Mouse (Mus musculus) common myeloid progenitor, adult 5-6 weeks (primary cell): ENCODE data around the gene Klk5. TPM values are rescaled to one million over a fixed set of nuclear protein-coding genes. Genes with fewer than 3 reads are reported as not detected.

Experiments
- ATAC-seq: replicated peaks from 2 replicates; pipeline ENCODE4 v1.8.0; 2016; ENCODE audit warnings: low read depth, mild to moderate bottlenecking, moderate TSS enrichment, inconsistent platforms; ENCODE audit not compliant: poor library complexity, severe bottlenecking
- total RNA-seq: library from RNA; stranded (forward); fragments of 200-1000, 187-1606 nt; gene quantifications from 2 replicates; pipeline ENCODE4 v1.2.3, GENCODE M21; 2017

The Klk5 gene
- total RNA-seq, result not detected in 2 replicates

GRCm38 (mm10) chr7:43841701-43842100 is at the start of gene Klk5:
Gene Klk5, plus strand, starts transcription at chr7:43841971.
- ATAC-seq, result no peak

- no peak for ATAC-seq
These were observed 45.4 kb upstream of the Klk5 start for GRCm38 (mm10) chr7:43796355-43796754.

GRCm38 (mm10) chr7:43797333-43797769 is 44.4 kb upstream of the Klk5 start, which contains the start of gene Klk8:
Gene Klk8, plus strand, starts transcription at chr7:43797577.
- peak; percentile 55 for ATAC-seq

GRCm38 (mm10) chr7:43797844-43798462 is 43.8 kb upstream of the Klk5 start:
- peak; percentile 81 for ATAC-seq

- no peak for ATAC-seq
These were observed 41.9 kb upstream of the Klk5 start for GRCm38 (mm10) chr7:43799876-43800275.

- ATAC-seq, result no peak
These were observed 30.8 kb upstream of the Klk5 start, which contains the start of gene Klk7 for GRCm38 (mm10) chr7:43810994-43811393. Gene Klk7, plus strand, starts transcription at chr7:43811294.

GRCm38 (mm10) chr7:43815211-43815610 is 26.6 kb upstream of the Klk5 start:
- ATAC-seq, result no peak

GRCm38 (mm10) chr7:43816746-43817145 is 25.0 kb upstream of the Klk5 start:
- ATAC-seq, result no peak

GRCm38 (mm10) chr7:43821581-43821980 is 20.2 kb upstream of the Klk5 start:
- no peak for ATAC-seq

- no peak for ATAC-seq
These were observed 17.6 kb upstream of the Klk5 start, which contains the start of gene Klk6 for GRCm38 (mm10) chr7:43824199-43824598. Gene Klk6, plus strand, starts transcription at chr7:43824499.

GRCm38 (mm10) chr7:43826056-43826455 is 15.7 kb upstream of the Klk5 start:
- no peak for ATAC-seq

- ATAC-seq, result no peak
These were observed 14.1 kb upstream of the Klk5 start for GRCm38 (mm10) chr7:43827706-43828105.

GRCm38 (mm10) chr7:43829006-43829405 is 12.8 kb upstream of the Klk5 start:
- no peak for ATAC-seq

GRCm38 (mm10) chr7:43843801-43844200 is 2.0 kb downstream of the Klk5 start:
- ATAC-seq, result no peak

- no peak for ATAC-seq
These were observed 9.8 kb downstream of the Klk5 start for GRCm38 (mm10) chr7:43851616-43852015.

GRCm38 (mm10) chr7:43854642-43855380 is 13.0 kb downstream of the Klk5 start:
- ATAC-seq, result no peak

- ATAC-seq, result no peak
These were observed 13.9 kb downstream of the Klk5 start for GRCm38 (mm10) chr7:43855709-43856108.

GRCm38 (mm10) chr7:43856307-43856706 is 14.5 kb downstream of the Klk5 start:
- no peak for ATAC-seq

GRCm38 (mm10) chr7:43857501-43857900 is 15.7 kb downstream of the Klk5 start:
- no peak for ATAC-seq

GRCm38 (mm10) chr7:43860411-43860810 is 18.6 kb downstream of the Klk5 start:
- no peak for ATAC-seq

GRCm38 (mm10) chr7:43873237-43873636 is 31.5 kb downstream of the Klk5 start:
- ATAC-seq, result peak; percentile 62
